Mouse (Mus musculus) heart, postnatal 4 days (tissue): ENCODE measurements around the gene Cks2. TPM values are rescaled to one million over a fixed set of nuclear protein-coding genes. Genes with fewer than 3 reads are reported as not detected.
A peak's percentile ranks its signal among the peaks of the same experiment; 100 is the strongest.
"Not testable (repeated sequence)": the region's sequence is repeated elsewhere in the genome, so short reads cannot be mapped to it uniquely, and the experiment has no call there.

ENCODE experiments used
- DNase-seq: peaks from one replicate; pipeline ENCODE4 v3.0.0; 2021
- total RNA-seq, 2 experiments: library from RNA; stranded (reverse); gene quantifications; 2 replicates each; pipeline ENCODE4 v1.2.3; 2021

Gene Cks2
- total RNA-seq, 2 experiments from 2014 or later, result 76.8 to 86.6 TPM

DNA sequence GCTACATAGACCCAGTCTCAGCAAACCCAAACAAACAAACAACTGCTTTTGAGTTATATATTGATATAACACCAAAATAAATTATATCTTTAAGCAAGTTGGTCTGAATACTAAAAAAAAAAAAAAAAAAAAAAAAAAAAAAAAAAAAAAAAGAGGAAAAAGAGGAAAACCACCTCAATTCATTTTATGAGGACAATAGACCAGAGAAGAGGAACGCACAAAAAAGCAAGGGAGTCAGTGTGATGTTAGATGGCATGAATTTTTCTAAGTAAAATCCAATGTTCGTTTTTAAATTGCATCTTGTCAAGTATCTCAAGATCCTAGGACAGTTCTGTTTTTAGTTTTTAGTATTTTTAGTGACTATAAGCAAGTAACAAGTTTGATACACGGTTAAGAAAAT is 3.6 kb upstream of the Cks2 start:
- no peak for DNase-seq

DNA sequence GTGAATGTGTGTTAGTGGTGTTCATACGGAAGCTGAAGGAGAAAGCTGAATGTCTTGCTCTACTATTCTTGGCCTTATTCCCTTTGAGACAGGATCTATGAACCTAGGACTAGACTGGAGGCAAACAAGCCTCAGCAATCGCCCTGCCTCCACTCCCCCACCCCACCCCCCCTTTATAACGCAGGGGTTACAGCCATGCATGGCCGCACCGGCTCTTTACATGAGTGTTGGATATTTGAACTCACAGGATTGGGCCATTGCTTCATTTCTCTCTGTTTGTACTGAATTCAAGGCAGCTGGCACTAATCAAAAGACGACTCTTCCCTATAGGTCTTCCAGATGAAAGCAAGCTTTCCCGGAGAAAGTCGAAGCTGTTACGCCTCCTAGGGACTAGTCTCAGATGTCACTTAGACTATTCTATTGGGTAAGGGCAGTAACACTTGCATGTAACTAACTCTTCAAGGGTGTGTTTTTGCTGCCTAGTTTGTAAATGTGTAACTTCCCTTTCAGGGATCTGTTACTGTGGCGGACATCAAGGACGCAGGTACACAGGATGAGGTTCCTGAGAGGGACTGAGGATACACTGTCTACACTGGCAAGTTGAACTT is 2.8 kb upstream of the Cks2 start:
- DNase-seq, result no peak

DNA sequence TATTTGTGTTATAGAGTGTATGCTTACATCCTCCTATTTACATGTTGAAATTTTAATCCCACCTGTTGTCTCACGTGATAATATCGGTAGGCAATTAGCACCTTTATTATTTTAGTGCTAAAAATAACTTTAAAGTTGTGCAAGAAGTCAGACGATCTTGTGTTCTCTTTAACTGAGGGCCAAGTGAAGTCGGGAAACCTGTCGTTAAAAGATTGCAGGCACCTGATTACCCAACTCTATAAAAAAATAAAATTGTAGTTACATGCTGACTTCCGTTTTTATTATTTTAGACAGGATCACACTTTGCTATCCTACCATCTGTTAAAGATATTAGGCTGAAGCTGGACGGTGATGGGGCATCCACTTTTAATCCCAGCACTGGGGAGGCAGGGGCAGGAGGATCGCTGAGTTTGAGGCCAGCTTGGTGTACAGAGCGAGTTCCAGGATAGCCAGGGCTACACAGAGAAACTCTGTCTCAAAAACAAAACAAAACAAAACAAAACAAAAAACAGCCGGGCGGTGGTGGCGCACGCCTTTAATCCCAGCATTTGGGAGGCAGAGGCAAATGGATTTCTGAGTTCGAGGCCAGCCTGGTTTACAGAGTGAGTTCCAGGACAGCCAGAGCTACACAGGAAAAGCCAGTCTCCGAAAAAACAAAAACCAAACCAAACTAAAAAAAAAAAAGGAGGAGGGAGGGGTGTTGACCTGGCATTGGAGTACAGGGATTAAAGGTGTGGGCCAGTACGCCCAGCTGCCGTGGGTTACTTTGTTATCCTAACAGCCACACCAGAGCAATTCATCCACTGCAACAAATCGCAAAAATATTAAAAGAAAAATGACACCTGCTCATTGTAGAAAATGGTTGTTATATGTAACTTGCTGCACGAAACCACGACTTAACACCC is 856 bp upstream of the Cks2 start:
- DNase-seq, result no peak

DNA sequence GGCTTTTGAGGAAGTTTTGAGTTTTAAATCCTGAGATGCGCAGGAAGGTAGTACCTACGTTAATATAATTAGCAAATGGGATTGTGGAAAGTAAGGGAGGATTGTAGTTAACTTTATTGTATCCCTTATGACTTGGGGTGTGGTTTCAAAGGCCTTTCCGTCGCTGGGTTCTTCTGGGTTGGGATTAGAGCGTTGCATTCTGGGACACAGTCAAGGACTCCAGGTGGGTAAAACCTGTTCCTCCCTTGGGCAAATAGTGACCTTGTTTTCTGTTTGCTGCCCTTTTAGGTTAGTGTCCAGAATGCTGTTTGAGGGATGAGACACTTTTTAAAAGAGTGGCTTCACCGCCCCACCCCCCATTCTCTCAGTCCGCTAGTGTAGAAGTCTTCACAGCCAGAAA is 840 bp downstream of the Cks2 start:
- peak; percentile 14 for DNase-seq

DNA sequence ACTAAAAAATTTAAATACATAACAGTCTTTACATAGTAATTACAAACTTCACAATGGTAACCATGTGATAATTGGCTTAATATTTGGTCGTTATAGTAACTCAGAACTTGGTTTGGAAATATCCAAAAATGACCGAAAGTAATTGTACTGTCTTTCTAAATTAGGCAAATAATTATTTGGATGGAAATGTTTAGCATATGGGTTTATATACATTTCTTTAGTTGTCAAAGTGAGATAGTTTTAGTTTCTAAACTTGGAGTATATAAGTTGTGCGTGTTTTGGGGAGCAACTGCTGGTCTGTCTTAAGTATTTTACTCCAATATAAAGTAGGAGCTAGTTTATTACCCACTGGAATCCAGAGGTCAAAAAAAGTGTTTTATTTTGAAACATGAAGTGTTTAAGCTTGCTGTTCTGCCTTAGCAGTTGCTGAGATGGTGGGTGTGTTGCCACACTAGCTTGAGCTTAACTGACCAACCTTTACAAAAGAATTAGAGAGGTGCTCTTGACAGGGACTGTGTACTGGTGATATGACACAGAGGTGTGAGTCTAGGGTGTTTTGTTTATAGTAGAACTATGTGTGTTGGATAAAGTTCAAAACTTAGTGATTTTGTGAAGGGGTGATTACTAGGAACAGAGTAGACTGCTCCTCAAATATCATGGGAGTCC is 1.5 kb downstream of the Cks2 start:
- no peak for DNase-seq

DNA sequence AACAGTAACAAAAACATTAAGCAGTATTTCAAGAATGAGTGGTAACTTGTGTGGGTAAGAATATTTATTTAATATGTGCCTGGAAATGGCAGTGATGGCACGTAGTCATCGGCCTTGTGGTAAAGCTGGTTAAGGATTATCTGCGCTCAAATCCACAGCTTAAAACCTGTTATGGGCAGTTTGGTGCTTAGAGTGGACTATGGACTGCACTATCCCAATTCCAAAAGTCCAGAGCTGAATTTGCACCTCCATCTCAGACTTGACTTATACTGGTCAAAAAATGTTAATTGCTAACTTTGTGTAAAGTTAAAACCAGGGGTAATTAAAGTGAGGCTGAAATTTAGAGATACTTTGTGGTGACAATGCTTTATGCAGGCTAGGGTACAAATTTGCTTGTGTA is 2.7 kb downstream of the Cks2 start:
- DNase-seq, result no peak

DNA sequence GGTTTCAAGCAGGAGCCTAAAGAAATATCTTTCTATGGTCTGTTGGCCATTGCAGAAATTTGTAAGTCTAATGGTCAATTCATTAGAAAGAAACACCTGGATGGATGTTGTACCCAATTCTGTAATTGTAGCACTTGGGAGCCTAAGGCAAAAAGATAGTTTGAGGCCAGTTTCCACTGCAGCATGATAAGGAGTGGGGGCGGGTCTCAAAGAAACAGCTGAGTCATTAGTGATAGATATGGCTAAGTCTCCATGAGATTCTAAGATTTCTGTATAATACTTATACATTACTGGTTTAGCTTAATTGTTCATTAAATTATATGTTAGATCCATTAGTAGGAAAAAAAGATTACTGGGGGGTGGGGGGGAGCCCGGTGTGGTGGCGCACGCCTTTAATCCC is 3.2 kb downstream of the Cks2 start:
- no peak for DNase-seq

DNA sequence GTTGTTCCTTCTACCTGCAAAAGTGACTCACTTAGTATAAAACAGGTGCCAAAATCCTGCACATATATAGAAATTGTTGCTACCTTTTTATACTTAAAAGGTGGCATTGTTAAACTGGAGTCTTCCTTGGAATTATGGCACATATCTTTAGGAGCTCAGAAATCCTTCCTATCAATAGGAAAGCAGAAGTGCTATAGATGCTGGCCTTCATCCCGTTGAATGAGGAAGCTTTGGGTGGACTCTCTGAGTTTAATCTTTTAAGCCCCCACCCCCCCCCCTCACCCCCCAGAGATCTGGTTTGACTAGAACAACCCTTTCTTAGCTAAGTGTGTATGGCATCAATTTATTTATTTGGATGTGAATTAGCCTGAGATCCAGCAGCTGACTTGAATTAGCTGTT is 4.7 kb downstream of the Cks2 start:
- DNase-seq, result no peak

DNA sequence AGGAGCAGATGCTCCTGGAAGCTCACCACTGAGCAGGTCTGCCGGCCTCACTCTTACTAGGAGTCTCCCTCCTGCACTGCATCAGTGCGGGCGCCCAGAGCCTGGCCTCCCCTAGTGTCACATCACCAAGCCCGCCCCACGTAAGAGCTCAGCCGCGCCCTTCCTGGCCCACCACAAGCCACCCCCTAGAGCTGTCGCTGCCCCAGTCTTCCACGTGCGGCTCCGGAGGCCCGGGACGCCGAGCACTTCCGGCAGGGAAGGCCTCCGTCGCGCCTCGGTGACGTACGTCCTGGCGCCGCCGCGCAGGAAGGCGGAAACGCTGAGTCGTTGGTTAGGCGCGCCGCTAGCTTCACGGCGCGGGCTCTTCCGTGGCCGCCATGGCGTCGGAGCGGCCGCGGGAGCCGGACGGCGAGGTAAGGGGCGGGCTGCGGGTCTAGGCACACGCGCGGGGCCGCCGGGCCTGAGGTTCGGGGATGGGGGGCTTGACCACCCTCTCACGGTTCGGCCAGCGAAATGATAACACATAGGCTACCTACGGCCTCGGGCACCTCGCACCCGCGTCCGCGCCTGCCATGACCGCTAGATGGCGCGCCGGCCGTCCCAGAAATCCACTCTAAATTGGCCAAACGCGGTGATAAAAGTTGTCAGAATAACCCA is 6.5 kb downstream of the Cks2 start, which contains the start of gene Secisbp2:
Gene Secisbp2 (plus strand): TSS at position 290 of the 657 bp plus-strand sequence.
- DNase-seq, result peak; percentile 95

DNA sequence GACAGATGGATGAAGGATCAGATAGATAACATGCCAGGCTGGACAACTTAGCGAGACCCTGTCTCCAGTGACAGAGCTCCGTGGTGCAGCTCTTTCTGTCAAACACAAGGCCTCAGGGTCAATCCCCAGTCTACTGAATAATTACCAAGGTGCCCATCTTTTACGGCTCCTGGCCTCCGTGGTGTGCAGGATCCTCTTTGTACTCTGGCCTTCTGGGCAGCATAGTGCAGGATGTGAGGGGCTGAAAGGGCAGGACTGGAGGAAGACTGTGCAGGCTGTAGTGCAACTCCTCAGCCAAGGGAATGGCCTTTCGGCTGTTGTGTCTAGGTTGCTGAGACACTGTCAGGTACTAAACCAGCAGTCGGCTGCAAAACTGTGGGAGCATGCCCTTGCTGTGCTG is 8.1 kb downstream of the Cks2 start:
- DNase-seq, result no peak

DNA sequence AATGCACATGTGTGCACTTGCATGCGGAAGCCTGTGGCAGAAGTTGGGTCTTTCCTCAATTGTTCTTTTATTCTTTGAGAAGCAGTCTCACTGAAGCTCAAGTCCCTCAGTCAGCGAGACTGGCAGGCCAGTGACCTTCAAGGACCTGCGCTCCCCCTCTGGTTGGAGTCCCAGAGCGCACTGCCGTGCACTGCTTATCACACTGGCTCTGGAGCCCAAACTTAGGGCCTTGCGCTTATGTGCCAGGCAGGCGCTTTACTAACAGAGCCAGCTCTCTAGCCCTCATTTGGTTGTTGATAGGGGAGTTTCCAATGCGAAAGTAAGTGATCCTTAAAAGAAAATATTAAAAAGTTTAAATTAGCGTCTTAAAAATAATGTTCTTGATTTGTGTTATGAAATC is 8.9 kb downstream of the Cks2 start:
- peak; percentile 52 for DNase-seq

DNA sequence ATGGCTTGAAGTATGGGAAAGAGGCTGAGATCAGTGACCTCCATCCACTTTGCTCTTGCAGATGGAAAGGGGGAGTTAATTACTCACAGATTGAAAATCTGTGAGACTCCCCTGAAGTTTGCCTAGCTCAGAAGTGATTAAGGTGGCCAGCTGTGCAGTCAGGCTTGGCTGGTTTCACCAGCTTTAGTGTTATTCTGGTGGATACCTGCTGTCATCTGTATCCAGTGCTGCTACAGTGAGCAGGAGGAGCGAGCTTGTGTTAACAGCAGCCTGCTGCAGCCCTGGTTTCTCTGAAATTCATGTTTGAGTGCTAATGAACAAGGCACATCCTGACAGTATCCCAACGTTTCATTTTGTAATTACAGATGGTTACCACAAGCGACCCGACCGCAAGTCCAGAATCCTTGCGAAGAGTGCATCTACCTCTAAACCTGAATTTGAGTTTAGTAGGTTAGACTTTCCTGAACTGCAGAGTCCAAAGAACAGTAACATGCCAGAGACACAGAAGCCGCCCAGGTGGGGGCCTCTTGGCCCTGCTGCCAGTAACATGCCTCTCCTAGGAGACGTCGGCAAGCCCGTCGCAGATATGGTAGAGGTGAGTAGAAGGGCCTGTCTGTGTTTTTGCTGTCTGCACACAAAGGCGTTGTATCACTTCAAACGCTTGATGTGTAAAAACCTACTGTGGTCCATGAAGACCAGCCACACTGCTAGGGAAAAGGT is 11.6 kb downstream of the Cks2 start:
- DNase-seq, result no peak

DNA sequence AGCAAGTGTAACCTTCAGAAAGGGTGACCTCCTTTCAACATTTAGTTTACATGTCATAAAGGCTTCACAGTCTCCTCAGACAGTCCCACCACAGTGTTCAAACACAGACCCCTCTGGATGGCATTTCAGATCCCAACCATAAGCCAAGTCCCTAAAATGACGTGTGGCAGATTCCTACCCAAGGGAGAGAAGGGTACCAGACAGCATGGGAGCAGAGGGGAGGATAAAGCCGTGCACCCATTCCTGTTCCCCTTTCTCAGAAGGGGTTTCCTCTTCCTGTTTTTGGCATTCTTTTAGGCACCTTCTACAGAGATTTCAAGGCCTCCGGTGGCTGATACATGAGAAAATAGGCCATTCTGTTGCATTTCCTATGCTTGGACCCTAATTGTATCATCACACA is 13.1 kb downstream of the Cks2 start:
- DNase-seq, result no peak

DNA sequence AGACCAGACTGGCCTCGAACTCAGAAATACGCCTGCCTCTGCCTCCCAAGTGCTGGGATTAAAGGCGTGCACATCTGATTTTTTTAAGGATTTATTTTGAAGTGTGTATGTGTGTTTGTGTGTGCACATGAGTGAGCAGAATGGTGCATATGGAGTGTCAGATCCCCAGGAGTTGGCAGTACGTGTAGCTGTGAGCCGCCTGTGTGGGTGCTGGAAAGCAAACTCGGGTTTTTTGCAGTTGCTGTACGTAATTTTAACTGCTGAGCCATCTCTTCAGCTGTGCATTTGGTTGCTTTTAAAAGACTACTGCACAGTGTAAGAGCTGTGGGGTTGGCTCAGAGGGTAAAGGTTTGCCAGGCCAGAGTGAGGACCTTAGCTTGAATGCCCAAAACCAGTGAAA is 14.5 kb downstream of the Cks2 start:
- no peak for DNase-seq

DNA sequence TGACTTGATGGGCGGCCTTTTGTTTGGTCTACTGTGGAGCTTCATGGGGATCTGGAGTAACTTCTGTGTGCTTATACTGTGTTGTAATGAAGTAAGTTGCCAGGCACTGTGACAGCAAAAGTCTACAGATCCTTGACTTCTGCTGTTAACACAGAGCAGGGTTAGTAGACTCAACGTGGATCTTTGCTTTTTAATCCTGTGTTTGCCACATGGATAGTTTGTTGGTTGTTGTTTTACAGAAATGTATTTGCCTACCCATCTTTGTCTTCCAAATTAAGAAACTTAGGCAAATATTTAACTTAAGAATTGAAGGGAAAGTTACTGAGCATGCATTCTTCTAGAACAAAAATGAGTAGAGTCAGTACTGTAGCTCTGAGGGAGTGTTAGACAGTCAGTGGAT is 18.5 kb downstream of the Cks2 start:
- no peak for DNase-seq

DNA sequence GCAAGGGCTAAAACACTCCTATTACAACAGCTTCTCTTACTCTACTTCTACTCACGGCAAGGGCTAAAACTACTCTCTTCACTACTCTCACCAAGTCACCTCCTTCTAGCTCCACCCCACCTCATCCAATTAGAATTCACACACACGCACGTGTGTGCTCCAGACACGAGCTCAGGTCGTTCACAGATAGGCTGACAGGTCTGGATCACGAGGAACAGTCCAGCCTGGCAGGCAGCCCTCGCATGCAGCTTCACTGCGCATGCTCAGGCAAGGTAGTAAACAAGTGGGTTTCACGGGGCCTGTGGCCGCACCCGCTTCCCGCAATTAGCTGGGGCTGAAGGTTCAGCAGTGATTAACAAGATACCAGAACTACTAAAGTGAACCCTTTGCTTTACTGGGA is 23.2 kb downstream of the Cks2 start:
- not testable (repeated sequence) for DNase-seq

DNA sequence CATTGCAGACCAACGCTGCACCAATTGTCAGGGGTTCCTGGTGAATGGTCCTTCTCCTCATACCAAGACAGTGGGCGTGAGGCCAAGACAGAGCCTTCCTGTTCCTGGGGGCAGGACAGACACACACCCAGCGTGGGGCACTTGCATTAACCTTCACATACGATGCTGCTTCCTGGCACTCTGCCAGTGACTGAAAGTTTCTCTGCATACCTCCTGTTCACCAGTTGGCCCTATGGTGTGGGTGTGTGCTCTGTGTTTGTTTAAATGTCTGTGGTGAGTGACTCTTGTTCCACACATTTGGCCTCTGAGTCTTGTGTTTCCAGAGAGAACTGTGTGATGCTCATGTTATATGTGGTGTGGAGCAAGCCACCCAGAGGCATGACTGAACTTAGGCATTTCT is 31.6 kb downstream of the Cks2 start:
- no peak for DNase-seq

DNA sequence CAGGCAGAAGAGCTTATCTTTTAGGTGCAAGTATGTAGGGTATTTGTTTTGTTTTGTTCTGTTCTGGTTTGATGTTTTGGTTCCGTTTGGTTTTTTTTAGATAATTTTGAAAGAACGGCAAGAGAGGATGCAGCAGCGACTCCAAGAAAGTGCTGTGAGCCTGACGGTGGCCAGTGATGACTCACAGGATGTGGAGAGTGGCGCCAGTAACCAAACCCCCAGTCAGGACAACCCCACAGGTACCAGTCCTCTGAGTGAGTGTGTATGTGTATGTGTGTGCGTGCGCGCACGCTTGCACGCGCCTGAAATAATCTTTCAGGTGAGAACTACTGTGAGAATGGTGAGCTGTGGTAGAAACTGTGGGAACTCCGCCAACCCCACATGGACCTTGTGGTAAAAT is 32.0 kb downstream of the Cks2 start:
- no peak for DNase-seq

DNA sequence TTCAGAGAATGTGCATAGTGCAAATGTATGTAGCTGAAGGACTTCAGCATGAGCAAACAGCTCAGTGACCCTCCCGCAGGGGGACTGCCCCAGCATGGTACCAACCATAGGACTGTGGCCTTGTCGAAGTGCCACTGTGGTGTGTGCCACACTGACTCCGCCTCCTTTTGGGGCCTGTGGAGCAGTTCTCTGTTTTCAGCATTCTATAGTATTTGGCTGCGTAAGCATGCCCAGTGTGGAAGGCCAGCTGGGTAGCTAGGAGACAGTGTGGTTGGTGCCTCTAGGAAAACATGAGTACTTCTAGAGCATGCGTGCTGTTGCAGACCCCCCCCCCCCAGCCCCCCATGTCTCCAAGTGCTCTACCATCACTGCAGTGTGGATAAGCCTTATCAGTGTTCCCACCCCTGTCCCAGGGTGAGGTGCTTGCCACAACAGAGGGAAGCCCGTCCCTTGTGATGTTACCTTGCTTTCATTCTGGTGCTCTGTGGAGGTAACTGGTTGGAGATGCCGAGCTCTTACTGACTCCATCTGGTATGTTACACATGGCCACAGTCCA is 32.7 kb downstream of the Cks2 start:
- no peak for DNase-seq

DNA sequence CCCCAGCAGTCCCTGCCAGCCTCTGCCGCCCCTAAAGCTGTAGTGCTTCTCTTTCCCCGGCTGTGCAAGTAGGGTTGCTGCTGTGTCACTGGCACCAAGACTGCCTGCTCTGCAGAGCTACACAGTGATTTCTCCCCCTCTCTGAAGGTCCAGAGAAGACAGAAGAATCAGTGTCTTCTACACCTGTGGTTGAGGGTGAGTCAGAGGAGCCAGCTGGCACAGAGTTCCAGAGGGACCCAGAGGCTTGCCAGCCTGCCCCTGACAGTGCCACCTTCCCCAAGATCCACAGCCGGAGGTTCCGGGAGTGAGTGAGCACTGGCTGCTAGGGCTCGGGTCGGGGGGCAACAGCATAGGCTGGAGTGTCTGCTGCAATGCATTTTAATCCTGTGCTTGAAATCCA is 33.7 kb downstream of the Cks2 start:
- no peak for DNase-seq

DNA sequence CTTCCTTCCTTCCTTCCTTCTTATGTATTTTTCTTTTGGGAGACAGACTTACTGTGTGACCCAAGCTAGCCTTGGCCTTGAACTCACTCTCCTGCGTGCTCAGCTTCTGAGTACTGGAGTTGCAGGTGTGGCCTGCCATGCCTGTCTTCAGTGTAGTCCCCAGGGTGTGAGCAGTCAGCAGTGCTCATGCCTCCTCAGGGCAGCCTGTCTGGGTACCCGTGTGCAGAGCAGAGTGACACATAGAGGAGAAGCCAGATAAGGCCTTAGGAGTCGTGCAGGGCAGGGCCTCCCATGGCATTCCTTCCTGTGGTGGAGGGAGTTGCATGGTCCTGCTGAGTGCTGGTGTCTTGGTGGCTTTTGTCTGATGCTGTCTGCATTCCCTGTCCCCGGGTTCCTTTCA is 34.3 kb downstream of the Cks2 start:
- no peak for DNase-seq

DNA sequence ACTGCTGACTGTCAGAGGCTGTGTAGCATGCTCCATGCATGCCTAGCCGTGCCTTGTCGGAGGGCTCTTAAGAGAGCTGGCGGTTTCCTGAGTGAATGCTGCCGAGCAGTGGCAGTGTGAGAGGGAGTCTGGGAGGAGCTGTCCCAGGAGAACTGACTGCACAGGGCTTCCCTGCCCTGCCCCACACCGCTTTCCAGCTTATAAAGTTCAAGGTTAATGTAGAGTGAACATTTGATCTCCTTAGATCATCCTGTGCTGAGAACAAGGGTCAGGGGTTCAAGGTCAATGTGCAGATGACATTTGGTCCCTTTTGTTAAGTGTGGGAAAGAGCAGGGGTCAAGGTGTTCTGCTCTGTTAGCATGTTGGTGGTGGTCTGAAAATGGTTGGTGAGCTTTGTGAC is 36.0 kb downstream of the Cks2 start:
- DNase-seq, result no peak
